Mouse (Mus musculus): Measurements from ENCODE around the gene Stpg3. TPM values are rescaled to one million over a fixed set of nuclear protein-coding genes. Genes with fewer than 3 reads are reported as not detected.

The Stpg3 gene
- polyA plus RNA-seq, 1 experiment from 2014 or later, result not detected

DNA sequence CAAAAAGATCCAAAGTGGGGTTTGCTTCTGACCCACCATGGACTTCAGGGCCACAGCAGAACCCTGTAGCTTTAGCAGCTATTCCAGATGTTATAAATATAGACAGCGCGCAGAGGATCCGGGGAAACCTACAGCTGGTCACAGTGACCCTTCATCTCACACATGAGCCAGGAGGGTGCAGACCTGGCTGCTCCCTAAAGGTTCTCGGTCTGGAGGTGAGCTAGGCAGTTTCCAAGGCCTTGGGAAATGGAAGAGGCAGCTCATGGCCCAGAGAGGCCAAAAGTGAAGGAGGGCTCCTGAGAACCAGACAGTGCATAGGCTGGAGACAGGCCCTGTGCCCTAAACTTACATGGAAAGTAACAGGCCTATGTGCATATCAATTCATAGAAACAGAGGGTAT is 40.6 kb downstream of the Stpg3 start:
- Histone ChIP-seq H3K4me2 (replicated peaks) (no peak overlapping the region), H3K27me3 (ENCODE audit: control insufficient read depth, insufficient read depth, low read length) (no peaks in the 10 kb centered on the region), H3K4me1 (replicated peaks; ENCODE audit: control insufficient read depth, insufficient read depth, low read length) (peaks cover 39% of the 10 kb centered on the region), H3K27ac (no peak overlapping the region), H3K9ac (no peak overlapping the region), H3K9me3 (ENCODE audit: control insufficient read depth, low read length) (no peaks in the 10 kb centered on the region), H3K4me3 (replicated peaks; ENCODE audit: low read length) (no peak overlapping the region), H3K36me3 (replicated peaks; ENCODE audit: control insufficient read depth, insufficient read depth) (no peaks in the 10 kb centered on the region)
- 97% methylated on average over 4 of the region's 4 CpGs for WGBS
- no peak for DNase-seq (ENCODE audit: low spot score)
- ATAC-seq (ENCODE audit: low FRiP score), result no peak

DNA sequence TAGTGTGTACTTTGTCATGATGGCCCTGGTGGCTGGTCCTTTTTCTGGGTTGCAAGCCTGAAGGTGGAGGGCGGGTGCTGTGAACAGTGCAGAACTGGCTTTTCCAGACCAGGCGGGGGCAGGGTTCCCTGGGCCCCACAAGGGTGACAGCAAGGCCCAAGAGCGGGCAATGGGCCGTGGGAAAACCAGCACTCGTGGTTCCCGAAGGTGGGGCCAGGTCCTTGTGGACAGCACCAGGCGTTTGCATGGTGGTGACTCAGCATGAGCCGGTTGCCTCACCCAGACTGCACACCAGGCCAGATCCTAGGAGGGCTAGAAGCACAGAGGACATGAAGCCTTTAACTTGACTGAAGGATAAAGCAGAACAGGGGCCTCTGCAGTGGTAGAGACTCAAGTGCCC is 41.8 kb downstream of the Stpg3 start:
- H3K27me3 ChIP-seq (ENCODE audit: control insufficient read depth, insufficient read depth, low read length), result no peaks in the 10 kb centered on the region
- ATAC-seq (ENCODE audit: low FRiP score) (no peak), DNase-seq (ENCODE audit: low spot score) (no peak)
- no peak overlapping the region for H3K4me2 ChIP-seq (replicated peaks)
- H3K27ac ChIP-seq, result no peak overlapping the region
- H3K9ac ChIP-seq, result no peak overlapping the region
- WGBS, result 76% methylated on average over 8 of the region's 8 CpGs
- no peaks in the 10 kb centered on the region for H3K36me3 ChIP-seq (replicated peaks; ENCODE audit: control insufficient read depth, insufficient read depth)
- no peak overlapping the region for H3K4me3 ChIP-seq (replicated peaks; ENCODE audit: low read length)
- no peaks in the 10 kb centered on the region for H3K9me3 ChIP-seq (ENCODE audit: control insufficient read depth, low read length)
- peaks cover 40% of the 10 kb centered on the region for H3K4me1 ChIP-seq (replicated peaks; ENCODE audit: control insufficient read depth, insufficient read depth, low read length)

DNA sequence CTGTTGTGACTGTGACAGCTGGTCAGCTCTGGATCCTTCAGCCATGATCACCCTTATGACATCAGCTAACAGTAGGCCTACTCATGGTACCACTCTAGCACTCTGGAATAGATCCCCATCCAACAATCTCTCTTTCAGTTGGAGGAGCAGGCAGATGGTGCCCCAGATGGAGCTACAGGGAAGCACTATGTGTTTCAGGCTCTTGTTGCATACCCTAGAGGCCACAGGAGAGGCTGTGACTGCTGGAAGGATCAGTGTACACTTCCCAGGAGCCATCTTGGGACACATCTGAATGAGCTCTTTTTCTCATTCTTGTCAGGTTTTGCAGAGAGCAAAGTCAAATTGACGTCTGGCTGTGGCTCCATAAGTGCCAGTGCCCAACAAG is 42.7 kb downstream of the Stpg3 start:
- Histone ChIP-seq H3K27me3 (ENCODE audit: control insufficient read depth, insufficient read depth, low read length) (no peaks in the 10 kb centered on the region), H3K36me3 (replicated peaks; ENCODE audit: control insufficient read depth, insufficient read depth) (no peaks in the 10 kb centered on the region), H3K4me3 (replicated peaks; ENCODE audit: low read length) (no peak overlapping the region), H3K4me1 (replicated peaks; ENCODE audit: control insufficient read depth, insufficient read depth, low read length) (peaks cover 36% of the 10 kb centered on the region), H3K27ac (no peak overlapping the region), H3K4me2 (replicated peaks) (no peak overlapping the region), H3K9me3 (ENCODE audit: control insufficient read depth, low read length) (no peaks in the 10 kb centered on the region), H3K9ac (no peak overlapping the region)
- ATAC-seq (ENCODE audit: low FRiP score), result no peak
- no peak for DNase-seq (ENCODE audit: low spot score)
- WGBS, result 37% methylated on average over 1 of the region's 1 CpGs

DNA sequence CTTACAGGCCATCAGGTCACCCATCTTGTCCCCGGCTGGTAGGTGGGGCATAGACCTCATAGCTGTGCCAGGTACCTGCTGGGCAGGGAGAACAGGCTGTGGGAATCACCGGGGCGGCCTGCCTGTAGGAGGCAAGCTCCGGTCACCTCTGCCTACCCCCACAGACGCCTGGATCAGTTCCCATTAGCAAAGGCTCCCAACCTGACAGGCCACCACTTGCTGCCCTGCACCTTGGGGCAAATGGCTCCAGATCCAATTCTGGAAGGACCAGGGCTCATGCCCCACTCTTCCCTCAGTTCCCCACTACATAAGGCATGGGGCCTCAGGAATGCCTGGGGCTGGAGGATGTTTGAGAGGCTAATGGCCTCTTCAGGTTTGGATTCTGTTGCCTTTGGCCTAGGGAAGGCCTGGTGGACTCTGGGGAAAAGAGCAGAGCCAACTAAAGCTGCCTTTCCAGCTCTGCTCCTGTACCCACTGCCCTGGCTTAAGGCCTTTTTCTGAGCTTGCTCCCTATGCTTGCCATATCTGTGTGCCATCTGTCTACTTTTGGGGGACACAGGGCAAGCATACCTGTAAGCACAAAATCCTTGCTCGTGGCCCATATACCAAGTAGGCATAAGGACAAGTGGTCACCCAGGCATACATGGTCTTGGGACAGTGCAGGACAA is 43.2 kb downstream of the Stpg3 start:
- Histone ChIP-seq H3K9me3 (ENCODE audit: control insufficient read depth, low read length) (no peaks in the 10 kb centered on the region), H3K4me2 (replicated peaks) (no peak overlapping the region), H3K27me3 (ENCODE audit: control insufficient read depth, insufficient read depth, low read length) (no peaks in the 10 kb centered on the region), H3K4me1 (replicated peaks; ENCODE audit: control insufficient read depth, insufficient read depth, low read length) (peaks cover 31% of the 10 kb centered on the region), H3K9ac (no peak overlapping the region), H3K27ac (no peak overlapping the region), H3K36me3 (replicated peaks; ENCODE audit: control insufficient read depth, insufficient read depth) (no peaks in the 10 kb centered on the region), H3K4me3 (replicated peaks; ENCODE audit: low read length) (no peak overlapping the region)
- ATAC-seq (ENCODE audit: low FRiP score) (no peak), DNase-seq (ENCODE audit: low spot score) (no peak)
- WGBS, result 82% methylated on average over 6 of the region's 6 CpGs

DNA sequence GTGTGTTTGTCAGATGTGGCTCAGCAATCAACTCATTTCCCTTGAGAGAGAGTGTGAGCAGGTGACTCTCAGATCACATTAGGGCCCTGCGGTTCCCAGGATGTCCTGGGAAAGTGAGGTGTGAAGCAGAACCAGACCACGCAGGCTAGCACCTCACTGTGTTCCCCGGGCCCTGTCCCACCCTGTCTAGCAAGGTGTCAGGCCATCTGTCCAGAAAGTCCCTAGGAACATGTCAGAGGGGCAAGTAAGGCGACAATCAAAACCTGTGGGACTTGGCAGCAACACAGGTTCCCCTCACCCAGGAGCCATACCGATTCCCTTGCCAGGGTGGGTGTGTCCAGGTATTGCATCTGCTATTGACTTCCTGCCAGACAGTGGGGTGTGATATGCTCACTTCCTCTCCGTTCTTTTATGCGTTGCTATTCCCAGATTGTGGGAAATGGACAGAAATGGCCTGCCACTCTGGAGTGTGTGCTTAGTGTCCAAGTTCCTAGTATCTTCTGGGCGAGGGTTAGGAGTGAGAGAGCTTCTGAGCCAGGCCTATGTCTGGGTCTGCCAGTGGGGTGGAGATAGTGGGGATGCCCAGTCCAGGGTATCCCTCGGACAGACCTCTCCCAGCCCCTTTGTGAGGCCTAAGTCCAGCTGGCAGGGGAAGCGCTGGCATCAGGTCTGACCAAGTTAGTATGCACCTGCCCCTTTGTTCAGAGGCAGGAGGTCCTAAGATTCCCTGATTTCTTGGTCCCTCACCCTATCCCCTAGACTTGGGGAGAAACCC is 43.9 kb downstream of the Stpg3 start:
- WGBS, result 63% methylated on average over 10 of the region's 10 CpGs

DNA sequence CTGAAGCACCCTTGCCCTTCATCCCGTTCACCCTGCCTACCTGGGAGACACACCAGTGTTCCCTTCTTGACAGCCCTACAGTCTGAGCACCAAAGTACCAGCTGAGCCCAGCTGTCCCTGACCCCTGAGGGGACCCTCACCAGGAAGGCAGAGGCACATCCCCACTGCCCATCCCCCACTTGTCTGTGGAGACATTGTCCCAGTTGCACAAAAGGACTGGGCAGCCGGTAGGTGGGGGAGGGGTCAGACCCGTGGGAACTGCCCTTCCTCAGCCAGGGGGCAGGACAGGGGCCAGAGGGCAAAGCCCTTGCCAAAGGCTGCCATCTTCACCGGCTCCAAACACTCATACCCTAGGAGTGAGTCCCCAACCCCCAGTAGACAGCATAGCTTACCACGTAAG is 44.7 kb downstream of the Stpg3 start:
- Histone ChIP-seq H3K4me2 (replicated peaks) (no peak overlapping the region), H3K27ac (no peak overlapping the region), H3K9ac (no peak overlapping the region), H3K27me3 (ENCODE audit: control insufficient read depth, insufficient read depth, low read length) (no peaks in the 10 kb centered on the region), H3K4me3 (replicated peaks; ENCODE audit: low read length) (no peak overlapping the region), H3K4me1 (replicated peaks; ENCODE audit: control insufficient read depth, insufficient read depth, low read length) (peaks cover 27% of the 10 kb centered on the region), H3K9me3 (ENCODE audit: control insufficient read depth, low read length) (no peaks in the 10 kb centered on the region), H3K36me3 (replicated peaks; ENCODE audit: control insufficient read depth, insufficient read depth) (no peaks in the 10 kb centered on the region)
- DNase-seq (ENCODE audit: low spot score) (no peak), ATAC-seq (ENCODE audit: low FRiP score) (no peak)
- 16% methylated on average over 5 of the region's 5 CpGs for WGBS

More for the DNA sequence above, 43.9 kb downstream of the Stpg3 start:
- Histone ChIP-seq H3K4me1 (replicated peaks; ENCODE audit: control insufficient read depth, insufficient read depth, low read length) (peaks cover 27% of the 10 kb centered on the region), H3K27me3 (ENCODE audit: control insufficient read depth, insufficient read depth, low read length) (no peaks in the 10 kb centered on the region), H3K9ac (no peak overlapping the region), H3K4me2 (replicated peaks) (no peak overlapping the region), H3K36me3 (replicated peaks; ENCODE audit: control insufficient read depth, insufficient read depth) (no peaks in the 10 kb centered on the region), H3K9me3 (ENCODE audit: control insufficient read depth, low read length) (no peaks in the 10 kb centered on the region), H3K4me3 (replicated peaks; ENCODE audit: low read length) (no peak overlapping the region), H3K27ac (no peak overlapping the region)
- ATAC-seq (ENCODE audit: low FRiP score) (no peak), DNase-seq (ENCODE audit: low spot score) (no peak)

DNA sequence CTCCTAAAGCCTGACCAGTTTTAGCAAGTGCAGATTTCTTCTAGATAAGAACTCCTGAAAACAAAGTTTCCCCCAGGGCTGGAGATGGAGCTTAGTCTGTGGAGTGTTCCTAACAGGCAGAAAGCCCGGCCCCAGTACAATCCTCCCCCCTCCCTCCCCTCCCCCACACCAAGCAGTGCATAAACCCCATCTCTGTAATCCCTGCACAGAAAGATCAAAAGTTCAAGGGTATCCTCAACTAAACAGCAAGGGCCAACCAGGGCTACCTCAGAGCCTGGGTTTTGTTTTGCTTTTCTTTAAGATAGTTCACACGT is 45.8 kb downstream of the Stpg3 start:
- 7% methylated on average over 2 of the region's 2 CpGs for WGBS
- Histone ChIP-seq H3K4me2 (replicated peaks) (peak overlapping the region; percentile 93), H3K4me3 (replicated peaks; ENCODE audit: low read length) (peak overlapping the region; percentile 45), H3K27me3 (ENCODE audit: control insufficient read depth, insufficient read depth, low read length) (no peaks in the 10 kb centered on the region), H3K9ac (0 out of 2 replicates have a peak overlapping the region, but pooled peaks have one; percentile 69), H3K36me3 (replicated peaks; ENCODE audit: control insufficient read depth, insufficient read depth) (no peaks in the 10 kb centered on the region), H3K4me1 (replicated peaks; ENCODE audit: control insufficient read depth, insufficient read depth, low read length) (peaks cover 29% of the 10 kb centered on the region), H3K27ac (peak overlapping the region; percentile 75), H3K9me3 (ENCODE audit: control insufficient read depth, low read length) (no peaks in the 10 kb centered on the region)
- ATAC-seq (ENCODE audit: low FRiP score) (no peak; the same call in 1 of the 2 replicates), DNase-seq (ENCODE audit: low spot score) (no peak)

DNA sequence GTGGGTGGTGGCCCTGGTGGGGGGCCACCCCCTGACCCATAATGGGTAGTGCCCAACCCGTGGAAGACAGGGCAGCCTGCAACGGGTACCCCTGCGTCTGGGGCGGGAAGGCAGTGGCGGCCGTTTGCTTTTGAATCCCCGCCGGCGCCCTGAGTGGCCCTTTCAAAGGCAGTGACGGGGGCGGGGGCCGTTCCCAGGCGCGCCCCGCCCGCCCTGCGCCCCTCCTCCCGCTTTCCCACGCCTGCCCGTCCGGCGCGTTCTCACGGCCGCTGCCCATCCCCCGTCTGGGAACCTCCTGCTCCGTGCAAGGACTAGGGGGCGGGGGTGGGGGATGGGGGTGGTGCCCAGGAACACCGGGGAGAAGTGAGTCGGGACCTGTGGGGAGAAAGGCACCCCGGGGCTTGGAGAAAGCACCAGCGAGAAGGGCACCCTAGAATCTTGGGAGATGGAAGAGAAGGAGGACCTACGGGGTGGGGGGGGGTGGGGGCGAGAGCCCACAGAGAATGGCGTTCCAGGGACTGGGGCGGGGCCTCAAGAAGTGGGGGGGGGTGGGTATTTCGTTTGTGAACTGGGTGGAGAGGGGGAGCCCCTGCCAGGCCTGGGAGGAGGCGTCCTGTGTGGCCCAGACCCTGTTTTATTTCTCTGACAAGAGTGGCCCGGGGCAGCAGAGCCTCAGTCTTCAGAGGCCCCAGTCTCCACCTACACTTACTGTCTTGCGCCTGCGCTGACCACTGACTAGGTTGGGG is 46.3 kb downstream of the Stpg3 start:
- WGBS, result under 1% methylated on average over 39 of the region's 41 CpGs
- Histone ChIP-seq H3K9ac (peak overlapping the region; percentile 69), H3K4me3 (replicated peaks; ENCODE audit: low read length) (peak overlapping the region; percentile 45), H3K9me3 (ENCODE audit: control insufficient read depth, low read length) (no peaks in the 10 kb centered on the region), H3K27ac (peak overlapping the region; percentile 75), H3K36me3 (replicated peaks; ENCODE audit: control insufficient read depth, insufficient read depth) (no peaks in the 10 kb centered on the region), H3K27me3 (ENCODE audit: control insufficient read depth, insufficient read depth, low read length) (no peaks in the 10 kb centered on the region), H3K4me1 (replicated peaks; ENCODE audit: control insufficient read depth, insufficient read depth, low read length) (peaks cover 34% of the 10 kb centered on the region), H3K4me2 (replicated peaks) (peak overlapping the region; percentile 93)
- peak; percentile 73 for ATAC-seq (ENCODE audit: low FRiP score)
- peak; percentile 60 for DNase-seq (ENCODE audit: low spot score)

DNA sequence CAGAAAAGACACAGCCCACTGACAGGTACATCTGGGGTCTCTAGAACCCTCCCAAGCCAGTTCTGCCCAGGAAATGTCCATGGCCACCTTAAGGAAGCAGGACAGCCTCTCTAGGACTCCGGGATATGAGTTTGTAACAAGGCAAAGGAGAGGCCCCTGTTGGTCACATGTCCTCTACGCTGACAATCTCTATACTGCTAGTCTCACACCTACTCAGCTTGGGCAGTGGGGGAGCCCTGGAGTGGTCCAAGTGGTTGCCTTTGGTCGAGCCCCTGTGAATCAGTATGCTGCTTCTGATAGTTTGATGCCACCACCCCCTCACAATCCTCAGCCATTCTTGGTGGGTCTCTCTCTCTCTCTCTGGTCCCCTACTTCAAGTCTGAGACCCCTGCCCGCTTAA is 47.0 kb downstream of the Stpg3 start:
- WGBS, result 13% methylated on average over 4 of the region's 4 CpGs
- Histone ChIP-seq H3K27me3 (ENCODE audit: control insufficient read depth, insufficient read depth, low read length) (no peaks in the 10 kb centered on the region), H3K4me3 (replicated peaks; ENCODE audit: low read length) (peak overlapping the region; percentile 45), H3K4me2 (replicated peaks) (peak overlapping the region; percentile 93), H3K9me3 (ENCODE audit: control insufficient read depth, low read length) (no peaks in the 10 kb centered on the region), H3K4me1 (replicated peaks; ENCODE audit: control insufficient read depth, insufficient read depth, low read length) (peaks cover 37% of the 10 kb centered on the region), H3K27ac (peak overlapping the region; percentile 75), H3K9ac (peak overlapping the region; percentile 69), H3K36me3 (replicated peaks; ENCODE audit: control insufficient read depth, insufficient read depth) (no peaks in the 10 kb centered on the region)
- ATAC-seq (ENCODE audit: low FRiP score) (peak; percentile 34; the same call in 1 of the 2 replicates), DNase-seq (ENCODE audit: low spot score) (no peak)
